Comparison of ENCODE assay signal across 14 mouse cellular contexts in genomic region chr7:134501079-134501478, GRCm38 (mm10).
DNase-seq lines count a peak whose midpoint lies in the region; ATAC-seq and TF ChIP-seq lines count a peak whose summit lies in the region.
"Had no signal": no experiment of that assay in that cellular context is flagged by ENCODE, and none has a peak within 500 bp of the region (broad histone marks: within the 10 kb centered on the region; RNA-seq: fewer than 3 reads in every experiment).

No protein-coding gene starts in this region.

- 13% methylated on average over 1 of the region's 1 CpGs for WGBS in cerebellum, adult 2 months

- H3K27me3 ChIP-seq in cerebellum, adult 2 months (ENCODE audit: control insufficient read depth, insufficient read depth, low read length) = no peaks in the 10 kb centered on the region; the same call in 1 of the 2 replicates
- H3K27me3 ChIP-seq: kidney, embryonic 15.5 days; limb, embryonic 12.5 days; neural tube, embryonic 13.5 days had no signal

- intact Hi-C loops in left cerebral cortex, adult 2 months (cut with DNase I) = no loop called here
- intact Hi-C loops in left cerebral cortex, postnatal 36 days (cut with DNase I) = no loop called here

- DNase-seq in cerebellum, adult 2 months = peak in 1 of 2 experiments; percentile 18
- no peak for DNase-seq in cerebellum, postnatal 10 days
- no peak for DNase-seq in left cerebral cortex, adult 2 months (ENCODE audit: extremely low spot score in 1 of 2, low spot score in 2 of 2)
- no peak for DNase-seq in left cerebral cortex, postnatal 36 days (ENCODE audit: low spot score in 2 of 2)
- DNase-seq in brain, adult 2 months (ENCODE audit: low read depth, low spot score) = peak; percentile 89
- DNase-seq in layer of hippocampus, adult 9-11 months = peak; percentile 76
- DNase-seq in adipocyte (ENCODE audit: low spot score) = no peak
- DNase-seq: adrenal gland, adult 8-10 months; cerebellum, adult 8-10 months; heart, postnatal 4 days had no signal

- TF ChIP-seq POLR2A in cerebellum, adult 2 months (IDR thresholded peaks at IDR 0.05; ENCODE audit: borderline replicate concordance, insufficient read depth, low read length) = no peak

- TF ChIP-seq CTCF in cerebellum, adult 2 months (IDR thresholded peaks at IDR 0.05; ENCODE audit: borderline replicate concordance, insufficient read depth, low read depth, low read length) = no peak
- no peak for TF ChIP-seq CTCF in left cerebral cortex, adult 2 months (IDR thresholded peaks at IDR 0.05)

- H3K4me1 ChIP-seq in cerebellum, adult 2 months (ENCODE audit: control insufficient read depth, insufficient read depth, low read length) = no peaks in the 10 kb centered on the region

- H3K27ac ChIP-seq in cerebellum, adult 2 months (ENCODE audit: insufficient read depth, low read length) = 0 out of 2 replicates have a peak overlapping the region, but pooled peaks have one; percentile 39
- 0 out of 2 replicates have a peak overlapping the region, but pooled peaks have one; percentile 7 for H3K27ac ChIP-seq in left cerebral cortex, adult 2 months
- H3K27ac ChIP-seq: kidney, embryonic 15.5 days; limb, embryonic 12.5 days; neural tube, embryonic 13.5 days had no signal

- H3K4me3 ChIP-seq in cerebellum, adult 2 months (replicated peaks; ENCODE audit: insufficient read depth, low read depth, low read length) = no peak overlapping the region
- H3K4me3 ChIP-seq in left cerebral cortex, adult 2 months = no peak overlapping the region
- H3K4me3 ChIP-seq: kidney, embryonic 15.5 days; limb, embryonic 12.5 days; neural tube, embryonic 13.5 days had no signal

- ATAC-seq in activated CD4-positive, CD25-positive, alpha-beta regulatory T cell, adult 4 months = no peak

Comparison
In these comparisons a context has a peak if more than half of its experiments do, and no peak if none do; other contexts are left out.
1. DNase-seq: peak in brain, adult 2 months (single experiment) and layer of hippocampus, adult 9-11 months (single experiment); none in cerebellum, postnatal 10 days (0 of 2), left cerebral cortex, adult 2 months (0 of 2), left cerebral cortex, postnatal 36 days (0 of 2) and adipocyte (single experiment).